Mouse (Mus musculus) CD4-positive naive resting alpha-beta T cell, adult 57 days (primary cell): Measurements from ENCODE around the gene Nmt1. TPM values are rescaled to one million over a fixed set of nuclear protein-coding genes. Genes with fewer than 3 reads are reported as not detected.

Experiments
- total RNA-seq: library from RNA; stranded (reverse); gene quantifications from one replicate; pipeline ENCODE4 v1.2.4, GENCODE M21; 2023

The Nmt1 gene
- 68.1 TPM for total RNA-seq

DNA sequence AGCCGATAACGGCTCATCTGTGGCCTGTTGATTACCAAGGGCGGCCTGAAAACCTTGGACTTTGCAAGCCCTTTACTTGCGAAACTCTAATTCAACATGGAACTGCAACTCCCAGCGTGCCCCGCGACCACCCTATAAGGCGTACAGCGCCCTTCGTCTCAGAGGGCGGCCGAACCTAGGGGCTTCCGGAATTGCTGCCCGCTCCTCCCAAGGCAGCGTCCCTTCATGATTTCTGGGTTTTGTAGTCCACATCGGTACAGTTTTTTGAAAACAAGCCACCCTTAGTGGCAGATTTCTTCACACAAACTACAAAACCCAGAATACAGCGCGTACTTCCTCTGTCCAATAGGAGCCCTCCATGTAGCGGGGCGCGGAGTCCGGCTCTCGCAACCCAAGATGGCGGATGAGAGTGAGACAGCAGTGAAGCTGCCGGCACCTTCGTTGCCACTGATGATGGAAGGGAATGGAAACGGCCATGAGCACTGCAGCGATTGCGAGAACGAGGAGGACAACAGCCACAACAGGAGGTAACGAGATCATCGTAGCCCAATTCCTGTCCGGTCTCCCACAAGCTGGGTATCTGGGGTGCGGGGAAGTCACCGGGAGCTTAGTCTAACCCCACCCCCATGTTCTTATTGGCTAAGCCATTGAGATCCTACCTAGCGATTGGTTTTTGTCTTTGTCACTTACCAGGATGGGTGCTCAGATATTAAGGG lies at the start of gene Nmt1, which contains the start of gene Dcakd:
Gene Nmt1, plus strand, starts transcription at position 15 of the 716 bp plus-strand sequence.
Gene Dcakd, minus strand, starts transcription at position 158 of the 716 bp plus-strand sequence.

GRCm38 (mm10) chr11:103101481-103101865 lies 73.5 kb downstream of the Nmt1 start, which contains the start of the genes Plcd3 and Acbd4:
TSS of gene Plcd3 (minus strand) at chr11:103101658.
TSS of gene Acbd4 (plus strand) at chr11:103101682.

DNA sequence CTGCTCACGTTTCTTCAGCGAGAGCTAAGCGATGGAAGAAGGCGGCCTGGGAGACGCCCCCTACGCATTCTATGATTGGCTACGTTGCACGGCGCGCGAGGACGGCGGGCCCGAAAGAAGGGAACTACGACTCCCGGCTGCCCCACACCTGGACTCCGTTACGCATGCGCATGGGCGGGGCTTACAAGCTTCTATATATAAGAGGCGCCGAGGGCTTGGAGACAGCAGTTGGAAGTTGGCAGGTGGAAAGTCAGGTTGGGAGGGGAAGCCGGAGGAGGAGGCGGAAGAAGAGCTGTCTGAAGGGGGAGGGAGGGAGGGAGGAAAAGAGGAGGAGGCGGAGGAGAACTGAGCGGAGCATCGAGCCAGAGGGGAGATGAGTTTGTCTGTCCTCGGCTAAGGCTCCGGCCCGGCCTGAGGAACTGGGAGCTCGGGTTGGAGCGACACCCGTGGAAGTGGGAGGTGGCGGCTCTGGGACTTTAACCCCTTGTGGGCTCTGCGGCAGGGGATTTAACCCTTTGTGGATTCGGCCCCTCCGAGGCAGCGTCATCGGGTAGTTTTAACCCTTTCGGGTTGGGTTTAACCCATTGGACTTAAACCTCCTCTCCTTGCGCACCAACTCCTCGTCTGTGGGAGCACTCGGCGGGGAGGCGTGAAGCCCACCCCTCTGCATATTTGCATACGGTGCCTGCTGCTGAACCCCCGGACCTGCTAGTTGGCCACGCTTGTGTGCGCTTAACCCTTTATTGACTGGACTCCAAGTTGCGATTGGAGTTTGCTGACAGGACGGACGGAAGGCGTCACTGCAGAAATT lies 88.2 kb downstream of the Nmt1 start, which contains the start of gene Hexim1:
Gene Hexim1, plus strand, starts transcription at position 224 of the 811 bp plus-strand sequence.

Other genes with a start within 250 kb of the Nmt1 start
- not detected for gene Gjc1, start 208.5 kb upstream of the Nmt1 start, total RNA-seq
- not detected for gene Higd1b, start 192.3 kb upstream of the Nmt1 start, total RNA-seq
- gene Eftud2, start 147.2 kb upstream of the Nmt1 start, total RNA-seq, result 128 TPM
- gene Ccdc103, start 147.0 kb upstream of the Nmt1 start, total RNA-seq, result not detected
- gene Fam187a, start 143.0 kb upstream of the Nmt1 start, total RNA-seq, result not detected
- gene Gfap, start 127.3 kb upstream of the Nmt1 start, total RNA-seq, result not detected
- gene Kif18b, start 103.1 kb upstream of the Nmt1 start, total RNA-seq, result 0.38 TPM
- gene C1ql1, start 81.5 kb upstream of the Nmt1 start, total RNA-seq, result not detected
- gene Dcakd, start 143 bp downstream of the Nmt1 start, total RNA-seq, result 17.7 TPM
- gene Plcd3, start 73.5 kb downstream of the Nmt1 start, total RNA-seq, result not detected
- gene Acbd4, start 73.5 kb downstream of the Nmt1 start, total RNA-seq, result 33.8 TPM
- gene Hexim1, start 88.0 kb downstream of the Nmt1 start, total RNA-seq, result 130 TPM
- gene Hexim2, start 104.2 kb downstream of the Nmt1 start, total RNA-seq, result 2.7 TPM
- gene Fmnl1, start 142.9 kb downstream of the Nmt1 start, total RNA-seq, result 440 TPM
- not detected for gene 1700023F06Rik, start 180.4 kb downstream of the Nmt1 start, total RNA-seq
- not detected for gene Spata32, start 190.2 kb downstream of the Nmt1 start, total RNA-seq
- 68.2 TPM for gene Map3k14, start 239.3 kb downstream of the Nmt1 start, total RNA-seq